Mouse (Mus musculus) stomach, postnatal 0 days (tissue): ENCODE data around the gene Cd33. TPM values are rescaled to one million over a fixed set of nuclear protein-coding genes. Genes with fewer than 3 reads are reported as not detected.

Experiments used
- ATAC-seq: fragments of 200-750 bp; cut with Nextera tagmentation; 2 replicates; pipeline ENCODE4 v1.8.0; 2017; ENCODE audit not compliant: low FRiP score, low TSS enrichment
- DNase-seq: peaks from one replicate; pipeline ENCODE4 v3.0.0-alpha.2; 2016; ENCODE audit warnings: low spot score
- H3K27ac ChIP-seq: fragments of 300-500 bp; sonication (generic); replicated peaks from 2 replicates; pipeline ENCODE4 v1.5.1; 2014; ENCODE audit warnings: mild to moderate bottlenecking, control low read depth
- H3K27me3 ChIP-seq: fragments of 300-500 bp; sonication (generic); 2 replicates; pipeline ENCODE4 v1.6.1; 2014; ENCODE audit warnings: low read length; ENCODE audit not compliant: control insufficient read depth, insufficient read depth
- H3K36me3 ChIP-seq: fragments of 300-500 bp; sonication (generic); 2 replicates; pipeline ENCODE4 v1.6.1; 2014; ENCODE audit warnings: low read length, mixed read lengths; ENCODE audit not compliant: control insufficient read depth, insufficient read depth
- H3K4me1 ChIP-seq: fragments of 300-500 bp; sonication (generic); replicated peaks from 2 replicates; pipeline ENCODE4 v1.6.1; 2014; ENCODE audit warnings: antibody characterized with exemption; ENCODE audit not compliant: control insufficient read depth, insufficient read depth
- H3K4me2 ChIP-seq: fragments of 300-500 bp; sonication (generic); replicated peaks from 2 replicates; pipeline ENCODE4 v1.6.1; 2014; ENCODE audit warnings: low read depth, mild to moderate bottlenecking, control low read depth, moderate library complexity
- H3K4me3 ChIP-seq: fragments of 300-500 bp; sonication (generic); 2 replicates; pipeline ENCODE4 v1.5.1; 2014; ENCODE audit warnings: low read depth, low read length, control low read depth
- H3K9ac ChIP-seq: fragments of 300-500 bp; sonication (generic); 2 replicates; pipeline ENCODE4 v1.6.1; 2014; ENCODE audit warnings: mild to moderate bottlenecking, low read length, control low read depth, mixed read lengths
- H3K9me3 ChIP-seq: fragments of 300-500 bp; sonication (generic); 2 replicates; pipeline ENCODE4 v1.6.1; 2016; ENCODE audit warnings: low read length; ENCODE audit not compliant: control insufficient read depth
- CTCF ChIP-seq: IDR thresholded peaks from 2 replicates; pipeline ENCODE4 v1.5.1; 2016; ENCODE audit warnings: antibody characterized with exemption, low read depth, mild to moderate bottlenecking, moderate library complexity
- EP300 ChIP-seq: optimal IDR thresholded peaks from 2 replicates; pipeline ENCODE3; 2016; ENCODE audit warnings: antibody characterized with exemption
- WGBS: fragments of 180-500 bp; shearing (Covaris S2); extraction: QIAGEN DNeasy Blood & Tissue Kit; methylation state at CpG from one replicate; pipeline ENCODE4 v1.1.7; 2014; 5-methylcytosine and 5-hydroxymethylcytosine counted together
- polyA plus RNA-seq: library from polyadenylated mRNA; unstranded; fragments of >200 nt; fragmentation: Nextera tagmentation; extraction: Ambion mirVana; gene quantifications from 2 replicates; pipeline ENCODE4 v1.2.1, GENCODE M21; 2015

The Cd33 gene
- polyA plus RNA-seq: 2.0 and 2.1 TPM in 2 replicates

DNA sequence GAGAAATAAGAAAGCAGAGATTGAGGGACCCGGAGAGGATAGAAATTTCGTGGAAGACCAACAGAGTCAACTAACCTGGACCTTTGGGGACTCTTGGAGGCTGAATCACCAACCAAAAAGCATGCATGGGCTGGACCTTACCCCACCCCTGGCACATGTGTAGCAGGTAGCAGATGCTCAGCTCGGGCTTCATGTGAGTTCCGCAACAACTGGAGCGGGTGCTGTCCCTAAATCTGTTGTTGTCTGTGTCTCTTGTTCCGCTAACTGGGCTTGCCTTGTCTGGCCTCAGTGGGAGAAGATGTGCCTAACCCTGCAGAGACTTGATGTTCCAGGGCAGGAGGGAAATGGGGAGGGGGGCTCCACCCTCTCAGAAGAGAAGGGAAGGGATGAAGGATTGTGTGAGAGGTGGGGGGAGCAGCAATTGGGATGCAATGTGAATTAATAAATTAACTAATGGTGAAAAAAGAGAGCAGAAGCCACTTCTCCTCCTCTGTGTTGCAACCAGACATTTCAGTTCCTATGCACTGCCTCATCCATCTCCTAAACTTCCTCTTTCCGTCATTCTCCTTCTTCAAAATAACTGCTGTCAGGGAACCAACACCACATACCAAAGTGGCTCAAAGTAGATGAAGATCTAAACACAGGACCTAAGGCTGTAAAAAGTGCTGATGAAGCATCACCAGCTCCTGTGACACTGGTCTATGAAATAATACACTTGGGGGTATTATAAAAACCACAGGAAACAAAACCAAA is at the start of gene Cd33:
Gene Cd33 (minus strand): TSS at position 204 of the 753 bp plus-strand sequence.
- no peaks in the 10 kb centered on the region for H3K4me1 ChIP-seq
- no peak within 1 kb of the TSS for H3K27ac ChIP-seq
- H3K9me3 ChIP-seq: no peaks in the 10 kb centered on the region
- no peak for DNase-seq
- ATAC-seq: no peak
- TF ChIP-seq EP300: no peak
- H3K4me3 ChIP-seq: no peak within 1 kb of the TSS
- no peak within 1 kb of the TSS for H3K4me2 ChIP-seq
- H3K27me3 ChIP-seq: no peaks in the 10 kb centered on the region
- no peaks in the 10 kb centered on the region for H3K36me3 ChIP-seq
- WGBS: 69% methylated on average over 7 of the region's 7 CpGs
- no peak within 1 kb of the TSS for H3K9ac ChIP-seq

DNA sequence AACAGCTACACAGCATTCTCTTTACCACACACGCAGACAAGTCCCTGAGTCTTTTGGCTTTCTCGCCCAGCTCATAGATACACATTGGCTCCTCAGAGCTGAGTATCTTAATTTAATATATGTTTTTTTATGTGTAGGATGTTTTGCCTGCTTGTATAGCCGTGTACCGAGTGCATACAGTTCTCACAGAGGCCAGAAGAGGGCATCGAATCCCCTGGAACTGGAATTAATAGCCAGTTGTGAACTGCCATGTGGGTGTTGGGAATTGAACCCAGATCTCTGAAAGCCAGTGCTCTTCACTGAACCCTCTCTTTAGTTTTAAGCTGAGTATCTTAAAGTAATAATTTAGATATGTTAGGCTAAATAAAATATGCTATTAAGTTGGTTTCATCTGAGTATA is 40.6 kb upstream of the Cd33 start:
- Histone ChIP-seq H3K36me3 (peaks cover 25% of the 10 kb centered on the region), H3K4me2 (no peak overlapping the region), H3K9ac (no peak overlapping the region), H3K4me3 (no peak overlapping the region), H3K27me3 (no peaks in the 10 kb centered on the region), H3K4me1 (0 out of 2 replicates have a peak, but pooled peaks cover 2% of the 10 kb centered on the region), H3K9me3 (no peaks in the 10 kb centered on the region), H3K27ac (no peak overlapping the region)
- 91% methylated on average over 5 of the region's 5 CpGs for WGBS
- DNase-seq (no peak), ATAC-seq (no peak)
- TF ChIP-seq CTCF (peak; percentile 50), EP300 (no peak)

DNA sequence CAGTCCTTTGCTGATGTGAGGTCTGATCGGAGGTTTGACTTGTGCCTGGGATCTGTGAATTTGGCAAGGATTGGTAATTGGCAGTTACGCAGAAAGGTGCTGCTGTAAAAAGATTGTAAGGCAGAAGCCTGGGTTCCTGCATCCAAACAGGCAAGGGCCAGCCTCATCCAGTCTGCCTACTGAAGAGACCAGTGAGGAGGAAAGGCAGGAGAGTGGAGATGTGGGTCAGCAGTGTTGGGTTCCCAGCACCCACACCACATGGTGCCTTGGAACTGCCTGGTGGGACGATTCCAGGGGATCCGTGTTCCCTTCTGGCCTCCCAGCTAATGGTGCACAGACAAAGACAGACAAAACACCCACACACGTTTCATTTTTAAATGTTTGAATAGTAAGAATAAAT is 36.3 kb upstream of the Cd33 start:
- TF ChIP-seq EP300 (no peak), CTCF (no peak)

DNA sequence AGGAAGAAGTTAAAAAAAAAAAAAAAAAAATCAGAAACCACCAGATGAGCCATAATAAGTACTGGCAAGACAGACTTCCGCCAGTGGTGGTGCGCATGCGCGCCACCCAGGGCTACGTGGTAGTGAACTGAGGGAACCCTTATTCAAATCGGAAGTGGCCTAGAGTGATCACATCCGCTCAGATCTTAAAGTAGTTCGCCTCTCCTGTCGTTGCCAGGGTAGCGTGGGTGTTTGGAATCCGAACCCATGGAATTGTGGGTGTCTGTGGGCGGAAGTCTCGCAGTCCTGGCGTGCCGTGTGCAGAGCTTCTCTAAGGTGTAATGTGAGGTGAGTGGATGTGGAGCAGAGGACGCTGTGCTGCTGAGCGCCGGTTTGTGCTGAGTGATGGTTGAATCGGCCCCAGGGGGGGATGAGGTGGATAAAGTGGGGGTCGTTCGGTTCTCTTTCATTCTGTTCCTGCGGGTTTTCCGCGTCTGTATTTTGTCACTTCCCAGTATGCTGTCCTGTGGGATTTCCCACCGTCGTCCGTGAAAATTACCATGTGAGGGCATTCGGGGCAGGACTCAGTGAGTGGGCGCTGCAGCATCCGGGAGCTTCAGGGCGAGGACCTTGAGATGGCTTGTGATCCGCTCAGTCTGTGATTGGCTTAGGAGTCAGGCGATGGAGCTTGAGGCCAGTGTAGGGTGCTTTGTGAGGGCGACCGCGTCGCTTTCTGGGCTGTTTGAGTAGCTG is 35.4 kb upstream of the Cd33 start, which contains the start of gene Zfp719:
Gene Zfp719 (plus strand): TSS at position 171 of the 732 bp plus-strand sequence.
- under 1% methylated on average over 37 of the region's 37 CpGs for WGBS
- peak; percentile 99 for ATAC-seq
- peaks cover 5% of the 10 kb centered on the region; the same call in 1 of the 2 replicates for H3K36me3 ChIP-seq
- DNase-seq: peak; percentile 93
- peak within 1 kb of the TSS; percentile 72 for H3K4me3 ChIP-seq
- TF ChIP-seq CTCF: no peak; the same call in 1 of the 2 replicates
- TF ChIP-seq EP300: no peak
- peak within 1 kb of the TSS; percentile 77 for H3K9ac ChIP-seq
- no peaks in the 10 kb centered on the region for H3K9me3 ChIP-seq
- H3K27me3 ChIP-seq: no peaks in the 10 kb centered on the region
- peak within 1 kb of the TSS; percentile 92 for H3K27ac ChIP-seq
- H3K4me1 ChIP-seq: 0 out of 2 replicates have a peak, but pooled peaks cover 2% of the 10 kb centered on the region
- peak within 1 kb of the TSS; percentile 73 for H3K4me2 ChIP-seq

More for the DNA sequence above, 36.3 kb upstream of the Cd33 start:
- no peak overlapping the region; the same call in 1 of the 2 replicates for H3K27ac ChIP-seq
- H3K4me1 ChIP-seq: 0 out of 2 replicates have a peak, but pooled peaks cover 2% of the 10 kb centered on the region
- H3K9ac ChIP-seq: peak overlapping the region; percentile 77; the same call in 1 of the 2 replicates
- peak overlapping the region; percentile 72 for H3K4me3 ChIP-seq
- H3K4me2 ChIP-seq: peak overlapping the region; percentile 73
- ATAC-seq (no peak), DNase-seq (no peak)
- no peaks in the 10 kb centered on the region for H3K27me3 ChIP-seq
- no peaks in the 10 kb centered on the region for H3K9me3 ChIP-seq
- WGBS: 39% methylated on average over 5 of the region's 5 CpGs
- H3K36me3 ChIP-seq: peaks cover 9% of the 10 kb centered on the region

DNA sequence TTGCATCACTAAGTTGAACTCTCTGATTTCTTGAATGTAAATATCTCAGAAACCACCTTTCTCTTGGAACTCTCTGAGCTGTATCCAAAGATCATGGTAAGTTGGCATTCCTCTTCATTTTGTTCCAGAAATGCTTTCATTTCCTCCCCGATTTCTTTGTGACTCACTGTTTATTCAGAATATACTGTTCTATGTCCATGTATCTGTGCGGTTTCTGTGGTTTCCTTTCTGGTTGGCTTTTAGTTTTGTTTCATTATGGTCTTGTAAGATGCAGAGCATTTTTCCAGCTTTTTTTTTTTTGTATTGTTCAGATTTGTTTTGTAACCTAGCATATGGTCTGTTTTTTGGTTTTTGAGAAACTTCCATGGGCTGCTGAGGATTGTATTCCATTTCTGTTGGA is 27.0 kb upstream of the Cd33 start:
- no peaks in the 10 kb centered on the region for H3K27me3 ChIP-seq
- no peak overlapping the region for H3K27ac ChIP-seq
- WGBS: 97% methylated on average over 2 of the region's 2 CpGs
- H3K36me3 ChIP-seq: peaks cover 24% of the 10 kb centered on the region
- DNase-seq (no peak), ATAC-seq (no peak)
- no peak overlapping the region for H3K4me3 ChIP-seq
- no peak overlapping the region for H3K4me2 ChIP-seq
- no peaks in the 10 kb centered on the region for H3K9me3 ChIP-seq
- no peaks in the 10 kb centered on the region for H3K4me1 ChIP-seq
- no peak overlapping the region for H3K9ac ChIP-seq
- TF ChIP-seq EP300: no peak
- TF ChIP-seq CTCF: no peak
